Mouse (Mus musculus) bone marrow, adult 2 months (tissue): Measurements from ENCODE around the gene Zfp113. TPM values are rescaled to one million over a fixed set of nuclear protein-coding genes. Genes with fewer than 3 reads are reported as not detected.

Experiments
- H3K27ac ChIP-seq: fragments of 200-500 bp; 2 replicates; pipeline ENCODE4 v1.5.1; 2012; ENCODE audit warnings: low read depth, mild to moderate bottlenecking, control low read depth, inconsistent platforms, low read length; ENCODE audit not compliant: control insufficient read depth, poor library complexity, insufficient read depth
- H3K4me1 ChIP-seq: fragments of 200-500 bp; 2 replicates; pipeline ENCODE4 v1.6.1; 2011; ENCODE audit warnings: low read length; ENCODE audit not compliant: control insufficient read depth, insufficient read depth
- H3K4me3 ChIP-seq: fragments of 200-500 bp; replicated peaks from 2 replicates; pipeline ENCODE3; 2011; ENCODE audit warnings: mild to moderate bottlenecking, low read depth, low read length, control low read depth; ENCODE audit not compliant: control insufficient read depth
- CTCF ChIP-seq: fragments of 200-500 bp; IDR thresholded peaks from 2 replicates; pipeline ENCODE4 v1.5.1; 2011; ENCODE audit warnings: low read length, control low read depth; ENCODE audit not compliant: control insufficient read depth, insufficient read depth
- POLR2A ChIP-seq: fragments of 200-500 bp; IDR thresholded peaks from 2 replicates; pipeline ENCODE4 v1.6.1; 2011; ENCODE audit warnings: low read depth, mild to moderate bottlenecking, control low read depth, low read length, borderline replicate concordance; ENCODE audit not compliant: control insufficient read depth
- WGBS: fragments of 180-500 bp; shearing (Covaris S2); methylation state at CpG from one replicate; pipeline ENCODE4 v1.1.7; 2018; 5-methylcytosine and 5-hydroxymethylcytosine counted together
- polyA plus RNA-seq: library from polyadenylated mRNA; stranded (reverse); fragments of >200 nt; gene quantifications from 2 replicates; pipeline ENCODE4 v1.2.4, GENCODE M21; 2011; ENCODE audit warnings: low replicate concordance; ENCODE audit not compliant: missing spikeins, insufficient read depth, insufficient read length

Zfp113 gene
- polyA plus RNA-seq, 1 experiment, result 2.2 TPM

GRCm38 (mm10) chr5:138186950-138187638 is 31.6 kb upstream of the Zfp113 start, which contains the start of the genes Taf6 and Cnpy4:
Gene Taf6, minus strand, starts transcription at chr5:138187451.
Gene Cnpy4, plus strand, starts transcription at chr5:138187485.
- under 1% methylated on average over 31 of the region's 31 CpGs for WGBS

GRCm38 (mm10) chr5:138173217-138173616 is 17.7 kb upstream of the Zfp113 start:
- Histone ChIP-seq H3K4me3 (no peak overlapping the region), H3K27ac (no peak overlapping the region), H3K4me1 (no peaks in the 10 kb centered on the region; the same call in 1 of the 2 replicates)
- WGBS, result 49% methylated on average over 3 of the region's 3 CpGs
- TF ChIP-seq POLR2A, result no peak
- TF ChIP-seq CTCF, result no peak

More at GRCm38 (mm10) chr5:138186950-138187638, 31.6 kb upstream of the Zfp113 start, which contains the start of the genes Taf6 and Cnpy4:
- Histone ChIP-seq H3K4me1 (no peaks in the 10 kb centered on the region; the same call in 1 of the 2 replicates), H3K4me3 (peak within 1 kb of the TSS; percentile 98), H3K27ac (peak within 1 kb of the TSS; percentile 57; the same call in 1 of the 2 replicates)
- TF ChIP-seq POLR2A (peak; percentile 97), CTCF (no peak)

- no peaks in the 10 kb centered on the region; the same call in 1 of the 2 replicates for H3K4me1 ChIP-seq
- peak; percentile 78 for TF ChIP-seq POLR2A
- TF ChIP-seq CTCF, result no peak
- under 1% methylated on average over 54 of the region's 54 CpGs for WGBS
Observed at GRCm38 (mm10) chr5:138171695-138172491, 16.3 kb upstream of the Zfp113 start, which contains the start of the genes Ap4m1 and Mcm7. Gene Ap4m1, plus strand, starts transcription at chr5:138172002. Gene Mcm7, minus strand, starts transcription at chr5:138172422.

GRCm38 (mm10) chr5:138170936-138171561 is 15.5 kb upstream of the Zfp113 start:
- no peaks in the 10 kb centered on the region; the same call in 1 of the 2 replicates for H3K4me1 ChIP-seq
- under 1% methylated on average over 47 of the region's 47 CpGs for WGBS
- H3K27ac ChIP-seq, result peak overlapping the region; percentile 84
- H3K4me3 ChIP-seq, result peak overlapping the region; percentile 82
- TF ChIP-seq CTCF (no peak; the same call in 1 of the 2 replicates), POLR2A (peak; percentile 45; the same call in 1 of the 2 replicates)

More at GRCm38 (mm10) chr5:138171695-138172491, 16.3 kb upstream of the Zfp113 start, which contains the start of the genes Ap4m1 and Mcm7:
- peak within 1 kb of the TSS; percentile 82 for H3K4me3 ChIP-seq
- H3K27ac ChIP-seq, result peak within 1 kb of the TSS; percentile 84

- no peak for TF ChIP-seq CTCF
- TF ChIP-seq POLR2A, result no peak
- no peak overlapping the region for H3K27ac ChIP-seq
- H3K4me1 ChIP-seq, result peaks cover 2% of the 10 kb centered on the region
- WGBS, result 93% methylated on average over 8 of the region's 8 CpGs
- H3K4me3 ChIP-seq, result no peak overlapping the region
Observed at GRCm38 (mm10) chr5:138165594-138165993, 10.1 kb upstream of the Zfp113 start.

- 83% methylated on average over 10 of the region's 10 CpGs for WGBS
- Histone ChIP-seq H3K4me3 (no peak overlapping the region), H3K27ac (no peak overlapping the region), H3K4me1 (peaks cover 2% of the 10 kb centered on the region)
- TF ChIP-seq POLR2A (no peak), CTCF (no peak)
Observed at GRCm38 (mm10) chr5:138163610-138164009, 8.1 kb upstream of the Zfp113 start.

- Histone ChIP-seq H3K4me3 (no peak overlapping the region), H3K4me1 (peaks cover 2% of the 10 kb centered on the region), H3K27ac (no peak overlapping the region)
- TF ChIP-seq POLR2A (no peak), CTCF (no peak)
- WGBS, result 66% methylated on average over 6 of the region's 6 CpGs
Observed at GRCm38 (mm10) chr5:138163046-138163445, 7.5 kb upstream of the Zfp113 start.
